Mouse (Mus musculus): Measurements from ENCODE around the gene Zfyve21. TPM values are rescaled to one million over a fixed set of nuclear protein-coding genes. Genes with fewer than 3 reads are reported as not detected.

Gene Zfyve21
- polyA plus RNA-seq, 1 experiment, result 39.5 TPM

- Histone ChIP-seq H3K4me3 (ENCODE audit: insufficient read depth, low read length) (no peak overlapping the region), H3K4me1 (ENCODE audit: control insufficient read depth, insufficient read depth, low read length) (peaks cover 2% of the 10 kb centered on the region; the same call in 1 of the 2 replicates), H3K27ac (ENCODE audit: insufficient read depth, low read length) (no peak overlapping the region)
- TF ChIP-seq POLR2A (IDR thresholded peaks at IDR 0.05; ENCODE audit: extremely low read depth, insufficient read depth, low read length) (no peak), CTCF (IDR thresholded peaks at IDR 0.05; ENCODE audit: extremely low read depth, insufficient read depth, low read length) (no peak)
Observed at GRCm38 (mm10) chr12:111875499-111875898, 61.5 kb downstream of the Zfyve21 start.

GRCm38 (mm10) chr12:111878213-111878612, 64.2 kb downstream of the Zfyve21 start:
- TF ChIP-seq CTCF (IDR thresholded peaks at IDR 0.05; ENCODE audit: extremely low read depth, insufficient read depth, low read length) (peak; percentile 97), POLR2A (IDR thresholded peaks at IDR 0.05; ENCODE audit: extremely low read depth, insufficient read depth, low read length) (no peak)
- Histone ChIP-seq H3K4me1 (ENCODE audit: control insufficient read depth, insufficient read depth, low read length) (peaks cover 2% of the 10 kb centered on the region; the same call in 1 of the 2 replicates), H3K4me3 (ENCODE audit: insufficient read depth, low read length) (no peak overlapping the region), H3K27ac (ENCODE audit: insufficient read depth, low read length) (no peak overlapping the region)

Other genes with a start within 250 kb of the Zfyve21 start
- gene Mark3, start 239.6 kb upstream of the Zfyve21 start, polyA plus RNA-seq (2012; rRNA removed), result 73.9 and 76.5 TPM in 2 replicates
- gene Ckb, start 141.8 kb upstream of the Zfyve21 start, polyA plus RNA-seq (2012; rRNA removed), result 3,152 and 3,325 TPM in 2 replicates
- 20.0 and 20.8 TPM in 2 replicates for gene Trmt61a, start 136.1 kb upstream of the Zfyve21 start, polyA plus RNA-seq (2012; rRNA removed)
- gene Bag5, start 100.9 kb upstream of the Zfyve21 start, polyA plus RNA-seq (2012; rRNA removed), result 49.6 and 51.0 TPM in 2 replicates
- gene Apopt1, start 100.9 kb upstream of the Zfyve21 start, polyA plus RNA-seq (2012; rRNA removed), result 48.4 and 52.6 TPM in 2 replicates
- gene Klc1, start 55.3 kb upstream of the Zfyve21 start, polyA plus RNA-seq (2012; rRNA removed), result 790 and 835 TPM in 2 replicates
- gene Xrcc3, start 297 bp upstream of the Zfyve21 start, polyA plus RNA-seq (2012; rRNA removed), result 10.5 and 13.8 TPM in 2 replicates
- gene Ppp1r13b, start 93.9 kb downstream of the Zfyve21 start, polyA plus RNA-seq (2012; rRNA removed), result 32.1 and 34.1 TPM in 2 replicates
- gene Atp5mpl, start 152.8 kb downstream of the Zfyve21 start, polyA plus RNA-seq (2012; rRNA removed), result 300 and 310 TPM in 2 replicates
- 0.23 and 0.25 TPM in 2 replicates for gene Tdrd9, start 157.4 kb downstream of the Zfyve21 start, polyA plus RNA-seq (2012; rRNA removed)
- gene Rd3l, start 167.1 kb downstream of the Zfyve21 start, polyA plus RNA-seq (2012; rRNA removed), result 0.46 TPM in 1 of 2 replicates, not detected in the other